Mouse (Mus musculus) forebrain, embryonic 12.5 days (tissue): Measurements from ENCODE around the gene Hcrtr2. TPM values are rescaled to one million over a fixed set of nuclear protein-coding genes. Genes with fewer than 3 reads are reported as not detected.

ENCODE experiments used
- ATAC-seq: fragments of 200-750 bp; cut with Nextera tagmentation; 2 replicates; pipeline ENCODE4 v1.8.0; 2017; ENCODE audit warnings: moderate TSS enrichment; ENCODE audit not compliant: low FRiP score
- H3K27ac ChIP-seq: fragments of 300-500 bp; sonication (generic); 2 replicates; pipeline ENCODE4 v1.5.1; 2016; ENCODE audit warnings: mild to moderate bottlenecking
- H3K27me3 ChIP-seq: fragments of 300-500 bp; sonication (generic); 2 replicates; pipeline ENCODE4 v1.6.1; 2016; ENCODE audit warnings: mild to moderate bottlenecking
- H3K36me3 ChIP-seq: fragments of 300-500 bp; sonication (generic); replicated peaks from 2 replicates; pipeline ENCODE4 v1.6.1; 2016; ENCODE audit warnings: mild to moderate bottlenecking
- H3K4me1 ChIP-seq: fragments of 300-500 bp; sonication (generic); 2 replicates; pipeline ENCODE4 v1.6.1; 2016
- H3K4me2 ChIP-seq: fragments of 300-500 bp; sonication (generic); 2 replicates; pipeline ENCODE4 v1.6.1; 2016; ENCODE audit warnings: mild to moderate bottlenecking, moderate library complexity
- H3K4me3 ChIP-seq: fragments of 300-500 bp; sonication (generic); replicated peaks from 2 replicates; pipeline ENCODE4 v1.5.1; 2016; ENCODE audit warnings: mild to moderate bottlenecking
- H3K9ac ChIP-seq: fragments of 300-500 bp; sonication (generic); 2 replicates; pipeline ENCODE4 v1.6.1; 2016; ENCODE audit warnings: mild to moderate bottlenecking
- H3K9me3 ChIP-seq: fragments of 300-500 bp; sonication (generic); 2 replicates; pipeline ENCODE4 v1.6.1; 2016
- WGBS: fragments of 180-500 bp; shearing (Covaris S2); methylation state at CpG from one replicate; pipeline ENCODE4 v1.1.7; 2016; 5-methylcytosine and 5-hydroxymethylcytosine counted together
- polyA plus RNA-seq: library from polyadenylated mRNA; unstranded; fragments of >200 nt; fragmentation: Nextera tagmentation; extraction: Ambion mirVana; gene quantifications from 2 replicates; pipeline ENCODE4 v1.2.1, GENCODE M21; 2016

Hcrtr2 gene
- polyA plus RNA-seq: 0.72 and 0.77 TPM in 2 replicates

GRCm38 (mm10) chr9:76323756-76324155 is at the start of gene Hcrtr2:
Gene Hcrtr2, minus strand, starts transcription at chr9:76323856.
- peak within 1 kb of the TSS; percentile 42 for H3K9ac ChIP-seq
- 80% methylated on average over 6 of the region's 6 CpGs for WGBS

GRCm38 (mm10) chr9:76364874-76365273 is 41.2 kb upstream of the Hcrtr2 start:
- Histone ChIP-seq H3K4me3 (no peak overlapping the region), H3K4me2 (no peak overlapping the region), H3K4me1 (no peaks in the 10 kb centered on the region), H3K36me3 (no peaks in the 10 kb centered on the region), H3K27me3 (no peaks in the 10 kb centered on the region), H3K27ac (no peak overlapping the region), H3K9ac (no peak overlapping the region), H3K9me3 (no peaks in the 10 kb centered on the region)
- WGBS: 96% methylated on average over 6 of the region's 6 CpGs
- no peak for ATAC-seq

More at GRCm38 (mm10) chr9:76323756-76324155, at the start of gene Hcrtr2:
- peak within 1 kb of the TSS; percentile 46 for H3K4me3 ChIP-seq
- no peaks in the 10 kb centered on the region for H3K36me3 ChIP-seq
- H3K9me3 ChIP-seq: no peaks in the 10 kb centered on the region
- no peak within 1 kb of the TSS for H3K27ac ChIP-seq
- peaks cover 28% of the 10 kb centered on the region for H3K27me3 ChIP-seq
- peak; percentile 37; the same call in 1 of the 2 replicates for ATAC-seq
- H3K4me2 ChIP-seq: peak within 1 kb of the TSS; percentile 90
- peaks cover 10% of the 10 kb centered on the region for H3K4me1 ChIP-seq

GRCm38 (mm10) chr9:76360374-76360773 is 36.7 kb upstream of the Hcrtr2 start:
- no peak for ATAC-seq
- Histone ChIP-seq H3K27me3 (no peaks in the 10 kb centered on the region), H3K4me3 (no peak overlapping the region), H3K4me1 (no peaks in the 10 kb centered on the region), H3K36me3 (no peaks in the 10 kb centered on the region), H3K4me2 (no peak overlapping the region), H3K9me3 (no peaks in the 10 kb centered on the region), H3K27ac (no peak overlapping the region), H3K9ac (no peak overlapping the region)

GRCm38 (mm10) chr9:76352346-76352745 is 28.7 kb upstream of the Hcrtr2 start:
- Histone ChIP-seq H3K36me3 (no peaks in the 10 kb centered on the region), H3K27ac (no peak overlapping the region), H3K4me1 (no peaks in the 10 kb centered on the region), H3K4me2 (no peak overlapping the region), H3K9me3 (no peaks in the 10 kb centered on the region), H3K9ac (no peak overlapping the region), H3K4me3 (no peak overlapping the region), H3K27me3 (no peaks in the 10 kb centered on the region)
- WGBS: 71% methylated on average over 3 of the region's 3 CpGs
- ATAC-seq: peak; percentile 44; the same call in 1 of the 2 replicates

- Histone ChIP-seq H3K4me2 (no peak overlapping the region), H3K4me1 (no peaks in the 10 kb centered on the region), H3K36me3 (no peaks in the 10 kb centered on the region), H3K9me3 (no peaks in the 10 kb centered on the region), H3K27me3 (no peaks in the 10 kb centered on the region), H3K27ac (no peak overlapping the region), H3K9ac (no peak overlapping the region), H3K4me3 (no peak overlapping the region)
- 84% methylated on average over 1 of the region's 1 CpGs for WGBS
- no peak for ATAC-seq
Observed at GRCm38 (mm10) chr9:76347298-76347697, 23.6 kb upstream of the Hcrtr2 start.

GRCm38 (mm10) chr9:76331081-76331480 is 7.4 kb upstream of the Hcrtr2 start:
- no peak for ATAC-seq
- WGBS: 78% methylated on average over 1 of the region's 1 CpGs
- no peak overlapping the region for H3K9ac ChIP-seq

GRCm38 (mm10) chr9:76323186-76323701 is 412 bp downstream of the Hcrtr2 start:
- peak; percentile 70 for ATAC-seq
- H3K27ac ChIP-seq: no peak overlapping the region

More at GRCm38 (mm10) chr9:76331081-76331480, 7.4 kb upstream of the Hcrtr2 start:
- no peaks in the 10 kb centered on the region for H3K27me3 ChIP-seq
- H3K4me2 ChIP-seq: no peak overlapping the region
- no peak overlapping the region for H3K4me3 ChIP-seq
- H3K4me1 ChIP-seq: no peaks in the 10 kb centered on the region
- no peaks in the 10 kb centered on the region for H3K36me3 ChIP-seq
- H3K27ac ChIP-seq: no peak overlapping the region
- no peaks in the 10 kb centered on the region for H3K9me3 ChIP-seq

GRCm38 (mm10) chr9:76322122-76323052 is 1.3 kb downstream of the Hcrtr2 start:
- Histone ChIP-seq H3K27me3 (peaks cover 28% of the 10 kb centered on the region), H3K9me3 (no peaks in the 10 kb centered on the region), H3K4me1 (peaks cover 10% of the 10 kb centered on the region), H3K4me3 (peak overlapping the region; percentile 46), H3K4me2 (peak overlapping the region; percentile 90), H3K9ac (peak overlapping the region; percentile 42; the same call in 1 of the 2 replicates), H3K27ac (no peak overlapping the region), H3K36me3 (no peaks in the 10 kb centered on the region)
- ATAC-seq: peak; percentile 51
- 4% methylated on average over 24 of the region's 24 CpGs for WGBS

More at GRCm38 (mm10) chr9:76323186-76323701, 412 bp downstream of the Hcrtr2 start:
- Histone ChIP-seq H3K27me3 (peaks cover 28% of the 10 kb centered on the region), H3K4me3 (peak overlapping the region; percentile 46), H3K4me1 (peaks cover 10% of the 10 kb centered on the region), H3K9ac (peak overlapping the region; percentile 42), H3K4me2 (peak overlapping the region; percentile 90), H3K9me3 (no peaks in the 10 kb centered on the region), H3K36me3 (no peaks in the 10 kb centered on the region)
- WGBS: under 1% methylated on average over 29 of the region's 29 CpGs

- no peak overlapping the region for H3K9ac ChIP-seq
- H3K4me3 ChIP-seq: no peak overlapping the region
- ATAC-seq: no peak
- no peak overlapping the region for H3K27ac ChIP-seq
- no peak overlapping the region for H3K4me2 ChIP-seq
- peaks cover 10% of the 10 kb centered on the region for H3K4me1 ChIP-seq
- no peaks in the 10 kb centered on the region for H3K36me3 ChIP-seq
- H3K27me3 ChIP-seq: peaks cover 28% of the 10 kb centered on the region
- no peaks in the 10 kb centered on the region for H3K9me3 ChIP-seq
- 88% methylated on average over 4 of the region's 4 CpGs for WGBS
Observed at GRCm38 (mm10) chr9:76321589-76321988, 2.1 kb downstream of the Hcrtr2 start.

GRCm38 (mm10) chr9:76320755-76321154 is 2.9 kb downstream of the Hcrtr2 start:
- H3K4me1 ChIP-seq: peaks cover 10% of the 10 kb centered on the region
- H3K4me3 ChIP-seq: no peak overlapping the region
- H3K4me2 ChIP-seq: no peak overlapping the region
- H3K27me3 ChIP-seq: peaks cover 28% of the 10 kb centered on the region
- H3K9ac ChIP-seq: no peak overlapping the region
- 92% methylated on average over 1 of the region's 1 CpGs for WGBS
- H3K36me3 ChIP-seq: no peaks in the 10 kb centered on the region
- ATAC-seq: no peak
- H3K27ac ChIP-seq: no peak overlapping the region
- no peaks in the 10 kb centered on the region for H3K9me3 ChIP-seq

GRCm38 (mm10) chr9:76318302-76318701 is 5.4 kb downstream of the Hcrtr2 start:
- H3K27me3 ChIP-seq: peaks cover 15% of the 10 kb centered on the region; the same call in 1 of the 2 replicates
- peaks cover 10% of the 10 kb centered on the region for H3K4me1 ChIP-seq
- H3K9ac ChIP-seq: no peak overlapping the region
- H3K9me3 ChIP-seq: no peaks in the 10 kb centered on the region
- no peak overlapping the region for H3K4me3 ChIP-seq
- ATAC-seq: no peak
- H3K27ac ChIP-seq: no peak overlapping the region
- 93% methylated on average over 4 of the region's 4 CpGs for WGBS
- no peaks in the 10 kb centered on the region for H3K36me3 ChIP-seq
- no peak overlapping the region for H3K4me2 ChIP-seq

- no peak overlapping the region for H3K9ac ChIP-seq
- no peaks in the 10 kb centered on the region for H3K27me3 ChIP-seq
- no peak overlapping the region for H3K4me3 ChIP-seq
- no peaks in the 10 kb centered on the region for H3K4me1 ChIP-seq
- H3K4me2 ChIP-seq: no peak overlapping the region
- ATAC-seq: no peak
- no peak overlapping the region for H3K27ac ChIP-seq
- H3K9me3 ChIP-seq: no peaks in the 10 kb centered on the region
- no peaks in the 10 kb centered on the region for H3K36me3 ChIP-seq
Observed at GRCm38 (mm10) chr9:76315096-76315495, 8.6 kb downstream of the Hcrtr2 start.
